Mouse (Mus musculus): ENCODE measurements around the gene 1810043G02Rik. TPM values are rescaled to one million over a fixed set of nuclear protein-coding genes. Genes with fewer than 3 reads are reported as not detected.
"Not testable (repeated sequence)": the region's sequence is repeated elsewhere in the genome, so short reads cannot be mapped to it uniquely, and the experiment has no call there.

Gene 1810043G02Rik
- total RNA-seq, 2 experiments from 2014 or later, result 9.1 to 12.2 TPM

- no peak for ATAC-seq (ENCODE audit: poor library complexity, severe bottlenecking)
Measured at GRCm38 (mm10) chr10:78004479-78005100, 26.3 kb downstream of the 1810043G02Rik start.

- no peak for ATAC-seq (ENCODE audit: poor library complexity, severe bottlenecking)
Measured at GRCm38 (mm10) chr10:78005791-78006438, 27.6 kb downstream of the 1810043G02Rik start.

DNA sequence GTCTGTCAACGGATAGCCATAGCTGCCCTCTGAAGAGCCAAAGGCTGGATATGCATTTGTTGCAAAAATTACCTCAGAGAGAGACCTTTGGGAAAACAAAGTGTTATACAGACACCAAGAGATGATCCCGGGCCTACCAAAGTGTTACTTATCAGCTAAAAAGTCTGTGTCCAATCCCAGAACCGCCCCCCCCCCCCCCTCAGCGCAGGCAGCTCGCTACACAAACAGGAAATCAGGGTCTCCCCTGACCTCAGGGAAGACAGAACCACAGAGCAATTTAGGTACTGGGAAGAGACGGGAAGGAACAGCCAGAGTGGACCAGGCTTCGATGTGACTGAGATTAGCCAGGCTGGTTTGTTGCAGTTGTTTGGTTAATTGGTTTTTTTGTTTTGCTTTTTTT is 28.9 kb downstream of the 1810043G02Rik start:
- no peak for ATAC-seq (ENCODE audit: poor library complexity, severe bottlenecking)

DNA sequence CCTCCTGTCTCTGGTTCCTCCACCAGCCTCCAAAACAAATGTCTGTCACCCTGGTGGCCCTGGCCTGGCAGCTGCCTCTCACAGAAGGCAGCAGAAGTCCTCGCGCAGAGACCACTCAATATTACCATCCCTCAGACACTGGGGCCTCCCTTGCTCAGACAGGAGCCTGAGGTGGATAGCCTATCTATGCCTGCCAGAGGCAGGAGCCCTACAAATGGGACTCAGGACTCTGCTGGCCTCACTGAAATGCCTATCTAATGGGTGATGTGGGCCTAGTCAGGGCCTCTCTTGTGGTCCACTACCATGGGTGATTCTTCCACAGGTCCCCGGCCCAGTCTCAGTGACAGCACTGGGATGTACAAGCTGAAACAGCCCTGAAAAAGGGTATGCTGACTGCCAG is 29.8 kb downstream of the 1810043G02Rik start:
- no peak for ATAC-seq (ENCODE audit: poor library complexity, severe bottlenecking)

DNA sequence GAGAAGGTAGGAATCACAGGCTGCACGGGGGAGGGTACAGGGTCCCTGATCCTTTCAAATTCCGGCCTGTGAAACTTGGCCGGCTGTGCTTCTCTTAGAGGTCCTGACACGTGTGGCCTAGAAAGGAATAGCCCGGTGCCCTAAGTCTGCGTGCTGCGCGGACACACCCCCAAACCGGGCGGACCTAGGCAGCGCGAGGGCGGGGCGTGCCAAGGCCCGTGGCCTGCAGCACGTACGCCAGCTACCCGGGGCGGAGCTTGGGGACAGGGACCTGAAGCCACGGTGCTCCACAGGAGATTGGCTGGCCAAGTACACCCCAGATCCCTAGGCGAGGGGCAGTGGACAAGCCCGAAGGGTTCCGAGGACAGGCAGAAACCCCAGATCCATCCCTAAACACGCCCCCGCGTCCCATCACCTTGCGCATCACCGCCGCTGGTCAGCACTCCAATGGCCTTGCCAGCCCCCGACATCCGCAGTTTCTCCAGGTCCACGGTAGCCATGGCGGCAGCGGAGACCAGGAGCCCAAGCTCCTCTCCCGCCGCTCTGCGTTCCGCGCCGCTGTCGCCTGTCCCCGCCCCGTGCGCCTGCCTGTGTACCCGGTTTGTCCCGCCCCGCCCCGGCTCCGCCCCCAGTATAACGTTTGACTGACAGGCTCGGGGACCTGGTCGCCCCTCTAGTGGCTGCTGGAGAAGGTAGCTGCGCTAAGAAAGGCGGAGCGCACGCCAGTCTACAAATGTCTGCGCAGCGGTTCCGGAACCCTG is 31.0 kb downstream of the 1810043G02Rik start:
- peak; percentile 91 for ATAC-seq (ENCODE audit: poor library complexity, severe bottlenecking)

- no peak for ATAC-seq (ENCODE audit: poor library complexity, severe bottlenecking)
Measured at GRCm38 (mm10) chr10:78009945-78010293, 31.6 kb downstream of the 1810043G02Rik start, which contains the start of gene Pfkl. Pfkl (minus strand) TSS chr10:78010083.

GRCm38 (mm10) chr10:78010335-78010734 is 32.0 kb downstream of the 1810043G02Rik start:
- no peak for ATAC-seq (ENCODE audit: poor library complexity, severe bottlenecking)

- ATAC-seq (ENCODE audit: poor library complexity, severe bottlenecking), result not testable (repeated sequence)
Measured at GRCm38 (mm10) chr10:78011116-78011515, 32.8 kb downstream of the 1810043G02Rik start.

GRCm38 (mm10) chr10:78012661-78013495 is 34.6 kb downstream of the 1810043G02Rik start:
- no peak for ATAC-seq (ENCODE audit: poor library complexity, severe bottlenecking)

- ATAC-seq (ENCODE audit: poor library complexity, severe bottlenecking), result peak; percentile 69
Measured at GRCm38 (mm10) chr10:78015489-78015888, 37.2 kb downstream of the 1810043G02Rik start.

- ATAC-seq (ENCODE audit: poor library complexity, severe bottlenecking), result no peak
Measured at GRCm38 (mm10) chr10:78016366-78016765, 38.0 kb downstream of the 1810043G02Rik start.

GRCm38 (mm10) chr10:78018797-78019203 is 40.5 kb downstream of the 1810043G02Rik start:
- peak; percentile 90 for ATAC-seq (ENCODE audit: poor library complexity, severe bottlenecking)

DNA sequence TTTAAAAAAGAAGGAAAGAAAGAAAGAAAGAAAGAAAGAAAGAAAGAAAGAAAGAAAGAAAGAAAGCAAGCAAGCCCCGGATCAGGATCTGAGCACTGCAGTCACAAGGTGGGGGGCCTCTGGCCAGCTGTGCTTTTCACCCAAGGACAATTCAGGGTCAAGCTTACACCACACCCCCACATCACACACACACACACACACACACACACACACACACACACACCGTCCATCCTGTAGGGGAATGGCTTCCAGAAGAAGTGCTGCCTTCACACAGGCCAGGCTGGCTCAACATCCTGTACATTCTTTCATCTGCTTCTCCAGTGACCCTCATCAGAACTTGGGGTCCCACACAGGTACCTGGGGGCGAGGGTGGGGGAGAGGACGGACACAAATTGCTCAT is 41.0 kb downstream of the 1810043G02Rik start:
- ATAC-seq (ENCODE audit: poor library complexity, severe bottlenecking), result no peak

GRCm38 (mm10) chr10:78019984-78020383 is 41.7 kb downstream of the 1810043G02Rik start:
- ATAC-seq (ENCODE audit: poor library complexity, severe bottlenecking), result not testable (repeated sequence)

DNA sequence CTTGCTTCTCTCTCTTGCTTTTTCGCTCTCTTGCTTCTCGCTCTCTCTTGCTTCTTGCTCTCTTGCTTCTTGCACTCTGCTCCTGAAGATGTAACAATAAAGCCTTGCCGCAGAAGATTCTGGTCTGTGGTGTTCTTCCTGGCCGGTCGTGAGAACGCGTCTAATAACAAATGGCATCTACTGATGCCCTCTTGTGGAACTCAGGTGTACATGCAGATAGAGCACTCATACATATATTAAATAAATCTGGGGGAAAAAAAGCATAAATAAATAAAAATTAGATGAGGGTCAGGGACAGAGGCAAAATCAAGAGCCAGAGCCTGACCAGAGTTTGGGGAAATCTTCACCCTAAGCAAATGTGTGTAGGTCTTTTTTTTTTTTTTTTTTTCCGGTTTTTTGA is 47.1 kb downstream of the 1810043G02Rik start:
- 0 out of 2 replicates have a peak, but pooled peaks have one; percentile 40 for ATAC-seq (ENCODE audit: poor library complexity, severe bottlenecking)

DNA sequence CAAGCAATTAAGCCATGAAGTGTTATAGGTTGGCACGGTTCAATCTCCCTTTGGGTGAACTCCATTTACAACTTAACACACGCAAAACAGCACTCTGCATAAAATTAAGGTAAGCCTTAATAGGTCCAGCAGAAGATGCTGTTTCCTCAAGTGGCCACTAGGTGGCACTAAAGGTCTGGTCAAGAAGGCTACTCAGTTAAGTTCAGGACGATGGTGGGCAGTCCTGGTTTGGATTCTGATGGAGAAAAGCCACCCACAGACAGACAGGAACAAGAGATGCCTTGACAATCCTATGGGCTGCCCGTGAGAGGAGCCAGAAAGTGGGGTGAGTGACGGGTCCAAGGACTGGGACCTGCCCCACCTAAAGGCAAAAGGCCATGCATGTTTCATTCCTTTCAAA is 49.8 kb downstream of the 1810043G02Rik start:
- ATAC-seq (ENCODE audit: poor library complexity, severe bottlenecking), result peak; percentile 93

- ATAC-seq (ENCODE audit: poor library complexity, severe bottlenecking), result no peak
Measured at GRCm38 (mm10) chr10:78029080-78029479, 50.8 kb downstream of the 1810043G02Rik start.

GRCm38 (mm10) chr10:78031987-78032386 is 53.7 kb downstream of the 1810043G02Rik start:
- ATAC-seq (ENCODE audit: poor library complexity, severe bottlenecking), result peak; percentile 62
